Mouse (Mus musculus) hindbrain, embryonic 14.5 days (tissue): ENCODE measurements at regions not wholly inside any gene's neighbourhood (a gene's known extent, or its start where the extent isn't known, plus 50 kb on each side); places are given as distances from the start of the nearest gene placed in this dataset.

ENCODE experiments used
- ATAC-seq: fragments of 200-750 bp; cut with Nextera tagmentation; 2 replicates; pipeline ENCODE4 v1.8.0; 2017; ENCODE audit warnings: moderate number of reproducible peaks, mild to moderate bottlenecking, moderate TSS enrichment, moderate library complexity; ENCODE audit not compliant: low FRiP score
- DNase-seq: peaks from one replicate; pipeline ENCODE4 v3.0.0-alpha.2; 2015; ENCODE audit warnings: low spot score
- H3K27ac ChIP-seq: fragments of 300-500 bp; sonication (generic); 2 replicates; pipeline ENCODE4 v1.5.1; 2014; ENCODE audit warnings: mild to moderate bottlenecking, moderate library complexity
- H3K27me3 ChIP-seq: fragments of 300-500 bp; sonication (generic); 2 replicates; pipeline ENCODE4 v1.6.1; 2014; ENCODE audit warnings: mild to moderate bottlenecking, low read length, mixed read lengths; ENCODE audit not compliant: control insufficient read depth, insufficient read depth
- H3K36me3 ChIP-seq: fragments of 300-500 bp; sonication (generic); replicated peaks from 2 replicates; pipeline ENCODE4 v1.6.1; 2014; ENCODE audit not compliant: control insufficient read depth, insufficient read depth
- H3K4me1 ChIP-seq: fragments of 300-500 bp; sonication (generic); replicated peaks from 2 replicates; pipeline ENCODE4 v1.6.1; 2014; ENCODE audit warnings: antibody characterized with exemption, low read length, mixed read lengths; ENCODE audit not compliant: control insufficient read depth, insufficient read depth
- H3K4me2 ChIP-seq: fragments of 300-500 bp; sonication (generic); replicated peaks from 2 replicates; pipeline ENCODE4 v1.6.1; 2014; ENCODE audit warnings: mild to moderate bottlenecking, moderate library complexity
- H3K4me3 ChIP-seq: fragments of 300-500 bp; sonication (generic); replicated peaks from 2 replicates; pipeline ENCODE4 v1.5.1; 2014; ENCODE audit warnings: mild to moderate bottlenecking, low read length
- H3K9ac ChIP-seq: fragments of 300-500 bp; sonication (generic); 2 replicates; pipeline ENCODE4 v1.6.1; 2014
- H3K9me3 ChIP-seq: fragments of 300-500 bp; sonication (generic); 2 replicates; pipeline ENCODE4 v1.6.1; 2016; ENCODE audit warnings: low read length; ENCODE audit not compliant: control insufficient read depth
- WGBS: fragments of 180-500 bp; shearing (Covaris S2); extraction: QIAGEN DNeasy Blood & Tissue Kit; methylation state at CpG from one replicate; pipeline ENCODE4 v1.1.7; 2014; 5-methylcytosine and 5-hydroxymethylcytosine counted together

DNA sequence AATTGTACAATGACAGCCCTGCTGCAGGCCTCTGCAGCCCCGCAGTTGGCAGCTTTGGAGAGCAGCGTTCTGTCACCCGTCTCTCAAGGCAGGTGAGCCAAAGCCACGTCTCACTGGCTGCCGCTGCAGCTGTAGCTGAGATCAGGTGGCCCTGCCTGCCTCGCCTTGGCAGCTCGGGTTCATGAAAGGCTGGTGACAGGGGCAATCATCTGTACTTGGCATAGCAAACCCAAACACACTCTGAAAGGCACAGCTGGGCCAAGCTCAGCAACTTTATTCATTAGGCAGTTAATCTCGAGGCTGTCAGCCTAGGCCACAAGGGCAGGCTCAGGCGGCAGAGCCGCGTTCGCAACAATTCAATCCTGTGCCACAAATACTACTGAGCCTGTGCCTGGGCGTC, 102.0 kb upstream of the Pcdh8 start:
- peaks cover 9% of the 10 kb centered on the region; the same call in 1 of the 2 replicates for H3K27me3 ChIP-seq
- no peak overlapping the region for H3K4me3 ChIP-seq
- 16% methylated on average over 13 of the region's 13 CpGs for WGBS
- peaks cover 17% of the 10 kb centered on the region; the same call in 1 of the 2 replicates for H3K4me1 ChIP-seq
- no peaks in the 10 kb centered on the region for H3K36me3 ChIP-seq
- no peak overlapping the region for H3K4me2 ChIP-seq
- H3K9ac ChIP-seq, result no peak overlapping the region
- ATAC-seq (peak; percentile 69), DNase-seq (peak; percentile 65)
- peak overlapping the region; percentile 23 for H3K27ac ChIP-seq
- no peaks in the 10 kb centered on the region for H3K9me3 ChIP-seq

DNA sequence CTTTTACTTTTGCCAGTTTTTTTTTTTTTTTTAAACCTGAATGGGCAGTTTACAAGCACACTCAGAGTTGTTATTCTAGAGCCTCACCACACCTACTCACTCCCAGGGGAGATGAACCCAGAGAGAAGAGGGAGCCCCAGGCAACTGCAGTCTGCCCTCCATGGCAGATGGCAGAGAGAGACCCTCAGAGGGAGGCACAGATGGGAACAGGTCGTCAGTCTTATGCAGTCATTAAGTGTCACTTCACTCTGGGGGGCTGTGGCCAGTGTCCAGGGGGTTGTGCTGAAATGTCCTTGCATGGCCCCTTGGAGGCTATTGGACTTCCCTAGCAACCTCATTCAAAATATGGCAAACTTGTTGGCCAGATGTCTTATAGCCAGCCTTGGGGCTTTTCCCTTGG, 101.3 kb upstream of the Pcdh8 start:
- DNase-seq, result no peak
- H3K27me3 ChIP-seq, result peaks cover 9% of the 10 kb centered on the region; the same call in 1 of the 2 replicates
- no peak overlapping the region for H3K9ac ChIP-seq
- WGBS, result 9% methylated on average over 1 of the region's 1 CpGs
- no peaks in the 10 kb centered on the region for H3K36me3 ChIP-seq
- H3K4me2 ChIP-seq, result no peak overlapping the region
- H3K4me3 ChIP-seq, result no peak overlapping the region
- peak; percentile 68 for ATAC-seq
- H3K27ac ChIP-seq, result no peak overlapping the region
- no peaks in the 10 kb centered on the region for H3K9me3 ChIP-seq
- peaks cover 16% of the 10 kb centered on the region; the same call in 1 of the 2 replicates for H3K4me1 ChIP-seq

DNA sequence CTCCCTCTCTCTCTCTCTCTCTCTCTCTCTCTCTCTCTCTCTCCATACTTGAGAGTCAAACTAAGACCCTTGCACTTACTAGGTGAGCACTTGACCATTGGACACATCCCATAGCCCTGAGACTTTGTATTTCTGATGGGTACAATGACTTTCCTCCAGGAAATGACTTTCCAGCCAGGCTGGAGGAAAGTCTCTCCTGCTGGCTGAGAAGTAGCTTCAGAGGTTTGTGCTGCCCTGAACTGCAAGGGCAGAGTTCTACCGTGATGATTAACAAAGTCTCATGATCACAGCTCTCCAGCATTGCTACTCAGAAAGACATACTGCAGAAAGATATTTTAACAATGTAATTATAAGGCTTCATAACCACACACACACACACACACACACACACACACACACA, 98.2 kb upstream of the Pcdh8 start:
- WGBS, result 65% methylated on average over 1 of the region's 1 CpGs
- Histone ChIP-seq H3K9ac (no peak overlapping the region), H3K4me3 (no peak overlapping the region), H3K36me3 (no peaks in the 10 kb centered on the region), H3K4me2 (no peak overlapping the region), H3K4me1 (peaks cover 16% of the 10 kb centered on the region; the same call in 1 of the 2 replicates), H3K27ac (no peak overlapping the region), H3K9me3 (no peaks in the 10 kb centered on the region), H3K27me3 (no peaks in the 10 kb centered on the region)
- DNase-seq, result no peak
- ATAC-seq, result no peak

DNA sequence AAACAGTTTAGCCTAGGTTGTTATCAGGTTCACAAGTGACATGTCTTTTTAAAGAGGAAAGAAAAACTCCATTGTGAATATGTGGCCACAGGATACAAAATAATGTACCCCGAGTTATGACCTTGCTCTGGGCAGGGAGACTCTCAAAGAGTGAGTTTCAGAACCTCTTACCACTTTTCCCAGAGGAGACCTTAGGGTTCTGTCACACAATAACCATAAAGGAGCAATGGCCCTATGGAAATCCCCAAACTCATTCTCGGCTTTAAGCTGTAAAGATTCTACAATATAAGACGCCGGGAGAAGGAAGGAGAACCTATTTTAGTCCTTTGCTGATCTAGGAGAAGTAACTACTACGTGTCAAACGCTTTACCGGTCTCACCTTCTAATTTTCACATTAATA, 85.1 kb upstream of the Pcdh8 start:
- Histone ChIP-seq H3K9me3 (no peaks in the 10 kb centered on the region), H3K4me1 (peaks cover 6% of the 10 kb centered on the region; the same call in 1 of the 2 replicates), H3K27ac (no peak overlapping the region), H3K9ac (no peak overlapping the region), H3K4me3 (no peak overlapping the region), H3K36me3 (no peaks in the 10 kb centered on the region), H3K4me2 (no peak overlapping the region), H3K27me3 (no peaks in the 10 kb centered on the region)
- ATAC-seq (no peak), DNase-seq (no peak)
- WGBS, result 88% methylated on average over 7 of the region's 7 CpGs

DNA sequence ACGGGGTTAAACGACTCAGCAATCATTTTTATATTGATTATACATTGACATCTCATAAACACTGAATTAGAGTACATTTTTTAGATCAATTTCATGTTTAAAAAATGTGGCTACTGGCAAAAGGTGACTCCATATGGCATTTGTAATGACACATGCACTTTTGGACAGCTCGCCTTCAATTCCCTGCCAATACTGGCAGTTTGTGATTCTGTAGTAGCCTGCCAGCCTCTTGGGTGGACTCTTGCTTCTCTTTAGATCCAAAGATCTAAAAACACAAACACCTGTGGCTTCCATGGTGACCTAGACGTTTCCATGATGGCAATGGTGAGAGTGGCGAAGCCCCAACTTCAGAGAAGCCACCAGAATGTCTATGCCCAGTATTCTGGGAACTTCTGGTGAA, 83.1 kb upstream of the Pcdh8 start:
- Histone ChIP-seq H3K27me3 (no peaks in the 10 kb centered on the region), H3K4me2 (no peak overlapping the region), H3K9ac (no peak overlapping the region), H3K4me1 (peaks cover 19% of the 10 kb centered on the region), H3K4me3 (no peak overlapping the region), H3K9me3 (no peaks in the 10 kb centered on the region), H3K36me3 (no peaks in the 10 kb centered on the region), H3K27ac (no peak overlapping the region)
- ATAC-seq (no peak), DNase-seq (no peak)
- 91% methylated on average over 5 of the region's 5 CpGs for WGBS

DNA sequence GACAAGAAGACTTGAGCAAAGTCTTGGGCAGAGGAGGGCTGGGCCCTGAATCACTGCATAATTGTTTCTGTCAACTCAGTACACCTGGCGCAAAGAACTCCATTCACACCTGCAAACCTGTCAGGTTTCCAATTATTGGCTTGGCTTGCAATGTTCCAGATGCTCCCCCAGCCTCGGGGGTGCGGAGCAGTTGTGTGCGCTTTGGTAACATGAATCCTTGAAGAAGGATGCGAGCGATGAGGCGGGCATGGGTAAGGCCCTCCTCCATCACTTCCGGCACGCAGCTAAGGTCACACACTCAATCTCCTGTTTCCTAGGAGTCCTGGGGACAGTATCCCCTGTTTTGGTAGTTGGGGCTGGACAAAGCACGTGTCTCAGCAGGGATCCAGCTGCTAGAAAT, 81.6 kb upstream of the Pcdh8 start:
- Histone ChIP-seq H3K27ac (no peak overlapping the region), H3K4me3 (no peak overlapping the region), H3K4me2 (no peak overlapping the region), H3K36me3 (no peaks in the 10 kb centered on the region), H3K27me3 (no peaks in the 10 kb centered on the region), H3K9ac (no peak overlapping the region), H3K4me1 (peaks cover 19% of the 10 kb centered on the region), H3K9me3 (no peaks in the 10 kb centered on the region)
- WGBS, result 70% methylated on average over 10 of the region's 10 CpGs
- no peak for ATAC-seq
- no peak for DNase-seq

DNA sequence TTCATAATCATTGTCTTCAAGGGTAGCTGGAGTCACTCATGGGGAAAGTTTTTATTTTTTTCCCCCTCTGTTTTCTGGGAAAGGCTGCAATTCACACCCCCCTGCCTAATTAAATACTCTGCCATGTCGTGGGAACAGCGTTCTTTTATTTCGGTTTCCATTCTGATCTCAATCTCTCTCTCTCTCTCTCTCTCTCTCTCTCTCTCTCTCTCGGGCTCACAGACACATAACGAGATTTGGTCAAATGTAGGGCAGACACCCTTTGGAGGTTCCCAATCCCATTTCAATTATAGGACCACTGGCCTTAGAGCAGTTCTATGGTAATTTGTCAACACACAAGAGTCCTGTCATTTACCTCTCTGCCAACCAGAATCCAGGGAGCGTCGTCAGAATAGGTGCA, 80.7 kb upstream of the Pcdh8 start:
- DNase-seq (no peak), ATAC-seq (no peak)
- Histone ChIP-seq H3K27ac (peak overlapping the region; percentile 45; the same call in 1 of the 2 replicates), H3K4me3 (no peak overlapping the region), H3K9me3 (no peaks in the 10 kb centered on the region), H3K9ac (no peak overlapping the region), H3K36me3 (no peaks in the 10 kb centered on the region), H3K4me1 (peaks cover 19% of the 10 kb centered on the region), H3K27me3 (no peaks in the 10 kb centered on the region), H3K4me2 (no peak overlapping the region)
- 49% methylated on average over 7 of the region's 7 CpGs for WGBS

DNA sequence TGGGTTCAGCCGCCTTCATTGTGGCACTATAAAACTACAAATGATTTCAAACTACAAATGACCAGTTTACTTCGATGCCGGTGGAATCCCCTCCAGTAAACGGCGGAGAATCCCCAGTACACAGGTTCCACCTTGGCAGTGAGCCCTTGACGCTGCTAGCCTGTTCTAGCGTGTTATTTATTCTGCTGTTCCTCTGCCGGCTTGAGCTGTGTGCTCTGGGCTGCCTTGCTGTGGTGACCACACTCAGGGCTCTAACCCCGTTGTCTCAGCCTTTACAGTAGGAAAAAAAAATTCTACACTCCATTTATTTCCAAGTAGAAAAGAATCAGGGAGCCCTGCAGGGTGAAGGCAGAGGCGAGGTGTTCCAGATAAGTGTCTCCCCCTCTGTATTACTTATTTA, 80.1 kb upstream of the Pcdh8 start:
- WGBS, result 40% methylated on average over 10 of the region's 10 CpGs
- peak overlapping the region; percentile 45 for H3K27ac ChIP-seq
- H3K36me3 ChIP-seq, result no peaks in the 10 kb centered on the region
- no peaks in the 10 kb centered on the region for H3K27me3 ChIP-seq
- no peak overlapping the region for H3K4me2 ChIP-seq
- H3K4me1 ChIP-seq, result peaks cover 19% of the 10 kb centered on the region
- ATAC-seq (peak; percentile 66; the same call in 1 of the 2 replicates), DNase-seq (peak; percentile 52)
- H3K9ac ChIP-seq, result no peak overlapping the region
- no peak overlapping the region for H3K4me3 ChIP-seq
- no peaks in the 10 kb centered on the region for H3K9me3 ChIP-seq

DNA sequence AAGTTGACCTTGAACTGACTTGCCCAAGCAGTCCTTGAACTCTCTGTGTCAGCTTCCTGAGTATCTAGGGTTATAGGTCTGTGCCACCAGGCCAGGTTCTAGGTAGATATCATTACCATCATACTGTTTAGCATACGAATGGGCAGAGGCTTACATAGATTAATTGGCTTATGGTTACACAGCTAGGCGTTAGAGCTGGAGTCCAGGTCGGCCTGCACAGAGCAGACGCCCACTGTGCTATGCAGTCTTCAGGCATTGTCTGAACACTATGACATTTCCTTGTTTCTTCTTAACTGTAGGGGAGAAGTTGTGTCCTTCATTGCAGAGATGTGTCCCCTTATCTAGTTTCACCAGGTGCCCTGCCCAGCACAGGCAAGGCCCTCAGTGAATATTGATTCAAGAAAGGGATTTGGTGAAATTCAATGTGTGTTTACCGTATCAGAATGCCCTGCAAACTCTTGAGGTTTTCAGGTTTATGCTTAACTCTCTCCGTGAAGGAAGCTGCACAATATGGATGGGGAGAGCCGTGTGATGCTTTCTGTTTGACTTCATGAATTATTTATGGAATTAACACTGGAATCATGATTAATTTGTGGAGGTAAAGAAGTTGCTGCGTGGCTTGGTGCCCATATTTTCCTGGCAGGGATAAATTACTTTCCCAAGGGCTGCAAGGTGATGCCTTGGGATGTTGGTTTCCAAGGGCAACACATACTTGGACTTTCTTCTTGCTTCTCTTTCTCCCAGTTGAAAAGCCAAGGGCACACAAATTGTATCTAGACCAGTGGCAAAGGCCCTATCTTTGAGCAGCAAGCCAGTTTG, 78.7 kb upstream of the Pcdh8 start:
- DNase-seq, result no peak
- Histone ChIP-seq H3K27ac (peak overlapping the region; percentile 47), H3K27me3 (no peaks in the 10 kb centered on the region), H3K9me3 (no peaks in the 10 kb centered on the region), H3K4me3 (no peak overlapping the region), H3K4me1 (peaks cover 19% of the 10 kb centered on the region), H3K9ac (no peak overlapping the region), H3K4me2 (no peak overlapping the region), H3K36me3 (no peaks in the 10 kb centered on the region)
- ATAC-seq, result no peak
- 38% methylated on average over 8 of the region's 8 CpGs for WGBS
